Mouse (Mus musculus): ENCODE data around the gene Spdl1. TPM values are rescaled to one million over a fixed set of nuclear protein-coding genes. Genes with fewer than 3 reads are reported as not detected.
A peak's percentile ranks its signal among the peaks of the same experiment; 100 is the strongest.

The Spdl1 gene
- polyA plus RNA-seq, 1 experiment from 2014 or later = 3.9 TPM

DNA sequence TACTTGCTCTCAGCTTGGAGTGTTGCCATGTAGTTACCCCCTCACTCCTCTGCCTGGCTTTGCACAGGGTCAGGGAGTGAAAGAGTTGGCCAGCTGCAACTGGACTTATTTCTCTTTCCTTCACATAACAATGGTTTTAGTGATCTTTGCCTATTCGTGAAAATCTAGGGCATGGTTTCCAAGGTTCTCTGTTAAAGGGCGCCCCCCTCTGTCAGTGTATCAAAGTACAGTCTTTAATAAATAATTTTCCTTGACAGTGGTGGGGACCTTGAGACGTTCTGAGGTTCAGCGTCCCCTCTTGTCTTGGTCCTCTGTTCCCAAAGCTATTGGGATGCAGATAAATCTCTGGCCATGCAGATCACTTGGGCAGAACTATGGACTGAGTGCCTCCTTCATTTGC lies 37.3 kb downstream of the Spdl1 start:
- H3K9me3 ChIP-seq (ENCODE audit: control insufficient read depth) = no peaks in the 10 kb centered on the region
- no peak overlapping the region for H3K4me2 ChIP-seq (replicated peaks; ENCODE audit: low read depth)
- no peak for ATAC-seq
- H3K9ac ChIP-seq (ENCODE audit: low read depth, low read length) = no peak overlapping the region
- H3K27me3 ChIP-seq (replicated peaks; ENCODE audit: control insufficient read depth, insufficient read depth, low read length) = no peaks in the 10 kb centered on the region
- peak; percentile 29 for TF ChIP-seq CTCF (IDR thresholded peaks at IDR 0.05; ENCODE audit: low read depth)
- H3K36me3 ChIP-seq (ENCODE audit: control insufficient read depth, insufficient read depth) = no peaks in the 10 kb centered on the region
- no peak overlapping the region for H3K4me3 ChIP-seq (ENCODE audit: low read depth, low read length)
- no peaks in the 10 kb centered on the region for H3K4me1 ChIP-seq (replicated peaks; ENCODE audit: control insufficient read depth, insufficient read depth, low read length)
- 27% methylated on average over 4 of the region's 4 CpGs for WGBS
- no peak overlapping the region for H3K27ac ChIP-seq (ENCODE audit: low read depth, low read length)

DNA sequence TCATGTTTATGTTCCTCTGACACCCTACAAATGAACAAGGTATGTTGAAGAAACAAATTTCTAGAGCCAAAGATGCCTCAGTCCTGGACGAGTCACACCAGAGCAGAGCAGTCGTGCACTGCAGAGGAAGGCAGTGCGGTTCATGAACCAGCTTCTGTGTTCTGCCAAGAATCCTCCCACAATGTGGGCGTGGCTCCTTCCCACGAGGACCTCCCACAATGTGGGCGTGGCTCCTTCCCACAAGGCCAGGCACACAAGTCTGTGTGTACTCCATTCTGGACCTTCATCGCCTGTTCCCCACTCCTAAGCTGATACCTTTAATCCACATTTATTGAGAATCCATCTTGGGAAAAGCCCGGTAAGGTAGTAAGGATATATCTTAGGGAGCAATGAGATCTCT lies 41.6 kb downstream of the Spdl1 start:
- no peaks in the 10 kb centered on the region for H3K27me3 ChIP-seq (replicated peaks; ENCODE audit: control insufficient read depth, insufficient read depth, low read length)
- H3K9ac ChIP-seq (ENCODE audit: low read depth, low read length) = no peak overlapping the region
- H3K4me3 ChIP-seq (ENCODE audit: low read depth, low read length) = no peak overlapping the region
- no peak overlapping the region for H3K4me2 ChIP-seq (replicated peaks; ENCODE audit: low read depth)
- no peak for ATAC-seq
- no peak for TF ChIP-seq CTCF (IDR thresholded peaks at IDR 0.05; ENCODE audit: low read depth)
- no peak overlapping the region for H3K27ac ChIP-seq (ENCODE audit: low read depth, low read length)
- H3K36me3 ChIP-seq (ENCODE audit: control insufficient read depth, insufficient read depth) = no peaks in the 10 kb centered on the region
- H3K9me3 ChIP-seq (ENCODE audit: control insufficient read depth) = no peaks in the 10 kb centered on the region
- no peaks in the 10 kb centered on the region for H3K4me1 ChIP-seq (replicated peaks; ENCODE audit: control insufficient read depth, insufficient read depth, low read length)
- 59% methylated on average over 8 of the region's 8 CpGs for WGBS

DNA sequence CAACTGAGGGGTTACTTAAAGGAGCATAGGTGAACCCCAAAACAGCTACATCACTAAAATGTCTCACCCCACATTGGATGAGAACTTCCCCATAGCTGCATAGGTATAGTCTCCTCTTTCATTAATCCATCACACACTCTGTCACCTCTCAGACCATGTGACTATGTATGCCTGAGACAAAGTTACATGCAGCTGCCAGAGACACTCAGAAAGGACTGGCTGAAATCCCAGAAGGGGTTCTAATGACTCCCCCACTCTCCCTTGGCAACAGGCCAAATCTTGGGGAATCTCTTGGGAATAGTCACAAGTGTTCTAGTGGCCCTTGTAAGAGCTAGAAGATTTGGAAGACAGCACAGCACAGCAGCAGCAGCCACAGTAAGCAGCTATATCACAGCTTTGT lies 48.6 kb downstream of the Spdl1 start:
- Histone ChIP-seq H3K4me2 (replicated peaks; ENCODE audit: low read depth) (no peak overlapping the region), H3K27ac (ENCODE audit: low read depth, low read length) (no peak overlapping the region), H3K4me3 (ENCODE audit: low read depth, low read length) (no peak overlapping the region), H3K4me1 (replicated peaks; ENCODE audit: control insufficient read depth, insufficient read depth, low read length) (no peaks in the 10 kb centered on the region), H3K9ac (ENCODE audit: low read depth, low read length) (no peak overlapping the region), H3K27me3 (replicated peaks; ENCODE audit: control insufficient read depth, insufficient read depth, low read length) (no peaks in the 10 kb centered on the region), H3K36me3 (ENCODE audit: control insufficient read depth, insufficient read depth) (no peaks in the 10 kb centered on the region), H3K9me3 (ENCODE audit: control insufficient read depth) (no peaks in the 10 kb centered on the region)
- no peak for ATAC-seq
- no peak for TF ChIP-seq CTCF (IDR thresholded peaks at IDR 0.05; ENCODE audit: low read depth)

DNA sequence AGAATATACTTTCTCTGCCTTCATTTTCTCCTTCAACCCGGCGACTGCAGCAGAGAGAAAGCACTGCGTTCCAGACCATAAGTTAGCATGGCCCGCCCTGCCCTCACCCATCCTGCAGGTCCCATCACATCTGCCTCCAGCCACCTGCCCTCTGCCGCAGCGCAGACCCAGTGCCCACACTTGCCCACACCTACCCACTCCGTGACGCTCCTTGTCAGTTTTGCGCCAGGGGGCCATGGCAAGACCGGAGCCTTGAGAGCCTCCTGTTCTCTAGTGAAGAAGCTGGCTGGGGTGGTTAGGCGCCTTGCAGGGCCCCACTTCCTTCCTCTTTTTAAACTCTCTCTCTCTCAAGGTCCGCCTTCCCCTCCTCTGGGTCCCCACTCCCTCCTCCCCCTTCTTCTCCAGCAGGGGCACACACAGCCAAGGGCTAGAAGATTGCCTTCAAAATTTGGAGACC lies 49.8 kb downstream of the Spdl1 start, which contains the start of gene Dock2:
Dock2 (minus strand) TSS at position 306 of the 457 bp plus-strand sequence.
- no peaks in the 10 kb centered on the region for H3K36me3 ChIP-seq (ENCODE audit: control insufficient read depth, insufficient read depth)
- no peak for TF ChIP-seq CTCF (IDR thresholded peaks at IDR 0.05; ENCODE audit: low read depth)
- H3K4me2 ChIP-seq (replicated peaks; ENCODE audit: low read depth) = no peak within 1 kb of the TSS
- no peak within 1 kb of the TSS for H3K4me3 ChIP-seq (ENCODE audit: low read depth, low read length)
- no peaks in the 10 kb centered on the region for H3K9me3 ChIP-seq (ENCODE audit: control insufficient read depth)
- no peak within 1 kb of the TSS for H3K27ac ChIP-seq (ENCODE audit: low read depth, low read length)
- no peak within 1 kb of the TSS for H3K9ac ChIP-seq (ENCODE audit: low read depth, low read length)
- no peak for ATAC-seq
- H3K4me1 ChIP-seq (replicated peaks; ENCODE audit: control insufficient read depth, insufficient read depth, low read length) = no peaks in the 10 kb centered on the region
- no peaks in the 10 kb centered on the region for H3K27me3 ChIP-seq (replicated peaks; ENCODE audit: control insufficient read depth, insufficient read depth, low read length)
- 80% methylated on average over 12 of the region's 12 CpGs for WGBS

DNA sequence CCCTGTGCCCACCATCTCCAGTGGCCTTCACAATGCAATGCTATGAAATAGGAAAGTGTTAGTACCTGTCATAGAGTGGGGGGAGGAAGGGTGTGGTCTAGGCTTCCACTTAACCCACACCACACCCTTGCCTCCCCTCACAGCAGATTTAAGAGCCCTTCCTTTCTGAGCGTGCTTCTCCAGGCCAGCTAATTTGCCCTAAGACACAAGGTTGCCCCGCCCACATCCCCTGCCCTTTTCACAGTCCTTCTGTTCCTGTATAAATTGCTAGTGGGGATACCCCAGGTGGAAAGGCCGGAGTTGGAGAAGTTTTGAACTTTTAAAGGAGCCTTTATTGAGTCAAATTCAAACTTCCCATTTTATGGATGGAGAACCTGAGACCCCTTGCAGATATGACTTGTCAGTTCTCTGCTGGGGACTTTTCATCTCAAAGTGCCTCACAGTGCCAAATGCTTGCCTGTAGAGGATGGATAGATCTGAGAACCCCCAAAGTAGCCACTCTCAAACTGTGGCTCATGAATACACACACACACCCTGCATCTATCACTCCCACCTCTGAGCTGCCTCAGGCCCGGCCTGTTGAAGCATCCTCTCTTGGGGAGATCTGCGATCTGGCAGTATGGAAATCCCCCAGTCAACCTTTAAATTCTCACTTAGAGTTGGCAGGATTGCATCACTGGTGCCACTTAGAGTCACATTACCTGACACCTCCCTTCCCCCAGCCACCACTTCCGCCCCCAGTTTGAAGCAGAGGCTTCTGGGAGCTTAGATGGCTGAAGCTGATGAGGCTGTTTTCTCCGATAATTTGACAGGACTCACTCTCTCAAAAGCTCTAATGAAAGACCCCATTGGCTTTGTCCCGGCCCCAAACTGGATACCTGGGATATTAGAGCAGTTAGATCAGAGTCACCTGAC lies 50.7 kb downstream of the Spdl1 start:
- WGBS = 74% methylated on average over 8 of the region's 8 CpGs
- Histone ChIP-seq H3K9ac (ENCODE audit: low read depth, low read length) (no peak overlapping the region), H3K9me3 (ENCODE audit: control insufficient read depth) (no peaks in the 10 kb centered on the region), H3K4me1 (replicated peaks; ENCODE audit: control insufficient read depth, insufficient read depth, low read length) (no peaks in the 10 kb centered on the region), H3K27ac (ENCODE audit: low read depth, low read length) (no peak overlapping the region), H3K4me2 (replicated peaks; ENCODE audit: low read depth) (no peak overlapping the region), H3K36me3 (ENCODE audit: control insufficient read depth, insufficient read depth) (no peaks in the 10 kb centered on the region), H3K4me3 (ENCODE audit: low read depth, low read length) (no peak overlapping the region), H3K27me3 (replicated peaks; ENCODE audit: control insufficient read depth, insufficient read depth, low read length) (no peaks in the 10 kb centered on the region)
- ATAC-seq = no peak
- TF ChIP-seq CTCF (IDR thresholded peaks at IDR 0.05; ENCODE audit: low read depth) = no peak

DNA sequence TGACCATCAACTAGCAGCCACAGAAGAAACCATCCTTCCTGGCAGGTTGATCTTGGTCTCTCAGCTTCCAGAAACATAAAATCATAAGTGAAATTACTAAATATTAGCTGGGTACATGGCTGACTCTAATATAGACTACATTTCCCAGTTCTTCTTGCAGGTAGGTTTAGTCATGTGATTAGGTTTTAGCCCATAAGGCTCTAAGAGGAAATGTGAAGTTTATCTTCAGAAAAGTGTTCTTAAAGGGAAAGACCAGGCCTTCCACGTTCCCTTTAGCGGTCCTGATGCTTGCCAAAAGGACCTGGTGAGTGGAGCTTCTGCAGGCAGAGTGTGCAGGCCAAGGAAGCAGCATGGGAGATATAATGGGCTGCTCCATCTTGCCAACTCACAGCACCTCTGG lies 52.7 kb downstream of the Spdl1 start:
- WGBS = 76% methylated on average over 2 of the region's 2 CpGs
- ATAC-seq = no peak
- H3K27ac ChIP-seq (ENCODE audit: low read depth, low read length) = no peak overlapping the region

More for the DNA sequence above, 52.7 kb downstream of the Spdl1 start:
- no peak overlapping the region for H3K9ac ChIP-seq (ENCODE audit: low read depth, low read length)
- no peaks in the 10 kb centered on the region for H3K4me1 ChIP-seq (replicated peaks; ENCODE audit: control insufficient read depth, insufficient read depth, low read length)
- no peak overlapping the region for H3K4me2 ChIP-seq (replicated peaks; ENCODE audit: low read depth)
- no peaks in the 10 kb centered on the region for H3K36me3 ChIP-seq (ENCODE audit: control insufficient read depth, insufficient read depth)
- no peak for TF ChIP-seq CTCF (IDR thresholded peaks at IDR 0.05; ENCODE audit: low read depth)
- H3K9me3 ChIP-seq (ENCODE audit: control insufficient read depth) = no peaks in the 10 kb centered on the region
- no peaks in the 10 kb centered on the region for H3K27me3 ChIP-seq (replicated peaks; ENCODE audit: control insufficient read depth, insufficient read depth, low read length)
- H3K4me3 ChIP-seq (ENCODE audit: low read depth, low read length) = no peak overlapping the region
